Mouse (Mus musculus) brain, embryonic 14.5 days (tissue): Measurements from ENCODE around the gene Opcml.

Experiments
- CTCF ChIP-seq: fragments of 200-500 bp; IDR thresholded peaks from 2 replicates; pipeline ENCODE4 v1.5.1; 2012; ENCODE audit warnings: inconsistent platforms, mild to moderate bottlenecking, moderate library complexity, borderline replicate concordance; ENCODE audit not compliant: insufficient read depth, insufficient read length; ENCODE audit errors: extremely low read depth
- POLR2A ChIP-seq: fragments of 200-500 bp; IDR thresholded peaks from 2 replicates; pipeline ENCODE4 v1.6.1; 2012; ENCODE audit warnings: mild to moderate bottlenecking, inconsistent platforms, borderline replicate concordance; ENCODE audit not compliant: poor library complexity, insufficient read depth, insufficient read length, severe bottlenecking; ENCODE audit errors: extremely low read depth

GRCm38 (mm10) chr9:28969455-28969854 lies 1178.9 kb downstream of the Opcml start:
- TF ChIP-seq CTCF (no peak), POLR2A (no peak)
